Mouse (Mus musculus) bone marrow, adult 2 months (tissue): ENCODE data around the gene Olfr148. TPM values are rescaled to one million over a fixed set of nuclear protein-coding genes. Genes with fewer than 3 reads are reported as not detected.

Source experiments
- H3K27ac ChIP-seq: fragments of 200-500 bp; 2 replicates; pipeline ENCODE4 v1.5.1; 2012; ENCODE audit warnings: low read depth, mild to moderate bottlenecking, control low read depth, inconsistent platforms, low read length; ENCODE audit not compliant: control insufficient read depth, poor library complexity, insufficient read depth
- H3K4me1 ChIP-seq: fragments of 200-500 bp; 2 replicates; pipeline ENCODE4 v1.6.1; 2011; ENCODE audit warnings: low read length; ENCODE audit not compliant: control insufficient read depth, insufficient read depth
- H3K4me3 ChIP-seq: fragments of 200-500 bp; replicated peaks from 2 replicates; pipeline ENCODE3; 2011; ENCODE audit warnings: mild to moderate bottlenecking, low read depth, low read length, control low read depth; ENCODE audit not compliant: control insufficient read depth
- CTCF ChIP-seq: fragments of 200-500 bp; IDR thresholded peaks from 2 replicates; pipeline ENCODE4 v1.5.1; 2011; ENCODE audit warnings: low read length, control low read depth; ENCODE audit not compliant: control insufficient read depth, insufficient read depth
- POLR2A ChIP-seq: fragments of 200-500 bp; IDR thresholded peaks from 2 replicates; pipeline ENCODE4 v1.6.1; 2011; ENCODE audit warnings: low read depth, mild to moderate bottlenecking, control low read depth, low read length, borderline replicate concordance; ENCODE audit not compliant: control insufficient read depth
- WGBS: fragments of 180-500 bp; shearing (Covaris S2); methylation state at CpG from one replicate; pipeline ENCODE4 v1.1.7; 2018; 5-methylcytosine and 5-hydroxymethylcytosine counted together
- polyA plus RNA-seq: library from polyadenylated mRNA; stranded (reverse); fragments of >200 nt; gene quantifications from 2 replicates; pipeline ENCODE4 v1.2.4, GENCODE M21; 2011; ENCODE audit warnings: low replicate concordance; ENCODE audit not compliant: missing spikeins, insufficient read depth, insufficient read length

The Olfr148 gene
- polyA plus RNA-seq, 1 experiment, result not detected

GRCm38 (mm10) chr9:39623783-39624182 is 13.3 kb downstream of the Olfr148 start:
- H3K4me1 ChIP-seq, result no peaks in the 10 kb centered on the region
- no peak overlapping the region for H3K4me3 ChIP-seq
- no peak overlapping the region for H3K27ac ChIP-seq
- WGBS, result 87% methylated on average over 3 of the region's 3 CpGs
- TF ChIP-seq POLR2A (no peak), CTCF (no peak)

GRCm38 (mm10) chr9:39624711-39625110 is 14.3 kb downstream of the Olfr148 start:
- no peak overlapping the region for H3K27ac ChIP-seq
- H3K4me1 ChIP-seq, result no peaks in the 10 kb centered on the region
- H3K4me3 ChIP-seq, result no peak overlapping the region
- TF ChIP-seq POLR2A, result no peak
- WGBS, result 44% methylated on average over 2 of the region's 2 CpGs

GRCm38 (mm10) chr9:39629069-39629468 is 18.6 kb downstream of the Olfr148 start:
- no peak overlapping the region for H3K27ac ChIP-seq
- H3K4me3 ChIP-seq, result no peak overlapping the region
- TF ChIP-seq POLR2A, result no peak
- no peak for TF ChIP-seq CTCF
- 77% methylated on average over 2 of the region's 2 CpGs for WGBS
- no peaks in the 10 kb centered on the region for H3K4me1 ChIP-seq

- H3K4me3 ChIP-seq, result no peak overlapping the region
- H3K4me1 ChIP-seq, result no peaks in the 10 kb centered on the region
- no peak overlapping the region for H3K27ac ChIP-seq
- no peak for TF ChIP-seq CTCF
- no peak for TF ChIP-seq POLR2A
- 5% methylated on average over 4 of the region's 4 CpGs for WGBS
Measured at GRCm38 (mm10) chr9:39633913-39634594, 23.6 kb downstream of the Olfr148 start.

- no peak within 1 kb of the TSS for H3K27ac ChIP-seq
- no peak within 1 kb of the TSS for H3K4me3 ChIP-seq
- TF ChIP-seq POLR2A, result no peak
- no peak for TF ChIP-seq CTCF
Measured at GRCm38 (mm10) chr9:39644785-39645184, 34.3 kb downstream of the Olfr148 start, which contains the start of gene Olfr961. Gene Olfr961, plus strand, starts transcription at chr9:39645085.

GRCm38 (mm10) chr9:39647382-39647781 is 36.9 kb downstream of the Olfr148 start:
- H3K27ac ChIP-seq, result no peak overlapping the region
- 69% methylated on average over 4 of the region's 4 CpGs for WGBS
- H3K4me1 ChIP-seq, result no peaks in the 10 kb centered on the region
- no peak for TF ChIP-seq POLR2A
- no peak for TF ChIP-seq CTCF
- no peak overlapping the region for H3K4me3 ChIP-seq

More at GRCm38 (mm10) chr9:39644785-39645184, 34.3 kb downstream of the Olfr148 start, which contains the start of gene Olfr961:
- no peaks in the 10 kb centered on the region for H3K4me1 ChIP-seq

- Histone ChIP-seq H3K4me3 (no peak overlapping the region), H3K27ac (no peak overlapping the region), H3K4me1 (no peaks in the 10 kb centered on the region)
- TF ChIP-seq CTCF, result no peak
- no peak for TF ChIP-seq POLR2A
- WGBS, result 67% methylated on average over 6 of the region's 6 CpGs
Measured at GRCm38 (mm10) chr9:39654756-39655396, 44.4 kb downstream of the Olfr148 start.

Other genes starting within 250 kb of the Olfr148 start
- 0.50 TPM in 1 of 2 replicates, not detected in the other for gene Olfr951, start 223.2 kb upstream of the Olfr148 start, polyA plus RNA-seq
- gene Olfr952, start 183.5 kb upstream of the Olfr148 start, polyA plus RNA-seq, result not detected in 2 replicates
- gene Olfr954, start 154.0 kb upstream of the Olfr148 start, polyA plus RNA-seq, result not detected in 2 replicates
- gene Olfr955, start 138.7 kb upstream of the Olfr148 start, polyA plus RNA-seq, result not detected in 2 replicates
- not detected in 2 replicates for gene Olfr44, start 116.7 kb upstream of the Olfr148 start, polyA plus RNA-seq
- gene Olfr957, start 94.8 kb upstream of the Olfr148 start, polyA plus RNA-seq, result not detected in 2 replicates
- not detected in 2 replicates for gene Olfr958, start 56.6 kb upstream of the Olfr148 start, polyA plus RNA-seq
- not detected in 2 replicates for gene Olfr959, start 35.1 kb upstream of the Olfr148 start, polyA plus RNA-seq
- 0.35 TPM in 1 of 2 replicates, not detected in the other for gene AW551984, start 6.3 kb upstream of the Olfr148 start, polyA plus RNA-seq
- not detected in 2 replicates for gene Olfr960, start 10.7 kb downstream of the Olfr148 start, polyA plus RNA-seq
- not detected in 2 replicates for gene Olfr961, start 34.4 kb downstream of the Olfr148 start, polyA plus RNA-seq
- not detected in 2 replicates for gene Olfr963, start 56.5 kb downstream of the Olfr148 start, polyA plus RNA-seq
- not detected in 2 replicates for gene Olfr149, start 96.5 kb downstream of the Olfr148 start, polyA plus RNA-seq
- gene Olfr965, start 100.7 kb downstream of the Olfr148 start, polyA plus RNA-seq, result not detected in 2 replicates
- gene Olfr150, start 120.3 kb downstream of the Olfr148 start, polyA plus RNA-seq, result 1.1 and 5.3 TPM in 2 replicates
- not detected in 2 replicates for gene Olfr967, start 135.6 kb downstream of the Olfr148 start, polyA plus RNA-seq
- not detected in 2 replicates for gene Olfr968, start 172.6 kb downstream of the Olfr148 start, polyA plus RNA-seq
- gene Olfr969, start 180.3 kb downstream of the Olfr148 start, polyA plus RNA-seq, result not detected in 2 replicates
- gene Olfr970, start 198.2 kb downstream of the Olfr148 start, polyA plus RNA-seq, result not detected in 2 replicates
- gene Olfr971, start 226.2 kb downstream of the Olfr148 start, polyA plus RNA-seq, result 0.65 TPM in 1 of 2 replicates, not detected in the other